In the genomic region with DNA sequence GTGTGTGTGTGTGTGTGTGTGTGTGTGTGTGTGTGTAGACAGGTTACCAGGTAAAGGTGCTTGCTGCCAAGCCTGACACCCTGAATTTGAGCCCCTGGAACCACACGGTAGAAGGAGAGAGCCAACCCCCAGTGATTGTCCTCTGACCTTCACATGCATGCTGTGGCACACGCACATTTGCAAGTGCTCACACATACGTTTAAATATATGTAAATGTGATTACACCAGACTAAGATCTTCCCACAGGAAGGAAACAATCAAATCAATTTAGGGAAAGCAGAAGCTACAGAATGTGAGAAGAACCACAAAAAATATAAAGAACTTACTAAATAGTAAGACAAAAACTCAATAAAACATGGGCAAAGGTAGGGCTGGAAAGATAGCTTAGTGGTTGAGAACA, we compare ENCODE assay signal across 35 mouse cellular contexts. TPM values are rescaled to one million over a fixed set of nuclear protein-coding genes. Genes with fewer than 3 reads are reported as not detected.
DNase-seq lines count a peak whose midpoint lies in the region; ATAC-seq and TF ChIP-seq lines count a peak whose summit lies in the region.
"Had no signal": no experiment of that assay in that cellular context is flagged by ENCODE, and none has a peak within 500 bp of the region (broad histone marks: within the 10 kb centered on the region; RNA-seq: fewer than 3 reads in every experiment).

No protein-coding gene starts in this region.

- H3K4me3 ChIP-seq in spleen, adult 2 months (ENCODE audit: extremely low read depth, insufficient read depth, insufficient read length), result no peak overlapping the region
- H3K4me3 ChIP-seq: forebrain, embryonic 10.5 days; forebrain, embryonic 13.5 days; heart, adult 2 months; hindbrain, embryonic 12.5 days; hindbrain, embryonic 15.5 days had no signal

- no peak for TF ChIP-seq CTCF in spleen, adult 2 months (IDR thresholded peaks at IDR 0.05; ENCODE audit: extremely low read depth, insufficient read depth, insufficient read length, insufficient replicate concordance)

- H3K27ac ChIP-seq in spleen, adult 2 months (ENCODE audit: insufficient read depth, low read length), result peak overlapping the region; percentile 56
- H3K27ac ChIP-seq: forebrain, embryonic 10.5 days; forebrain, embryonic 13.5 days; heart, adult 2 months; hindbrain, embryonic 12.5 days; hindbrain, embryonic 15.5 days had no signal

- H3K27me3 ChIP-seq in spleen, adult 2 months (ENCODE audit: control insufficient read depth, insufficient read depth, low read length), result no peaks in the 10 kb centered on the region
- H3K27me3 ChIP-seq: forebrain, embryonic 13.5 days; hindbrain, embryonic 12.5 days; hindbrain, embryonic 15.5 days had no signal

- no peak for TF ChIP-seq POLR2A in spleen, adult 2 months (IDR thresholded peaks at IDR 0.05; ENCODE audit: low read depth, low read length)

- peaks cover 6% of the 10 kb centered on the region for H3K4me1 ChIP-seq in spleen, adult 2 months (ENCODE audit: control insufficient read depth, insufficient read depth, insufficient read length)
- H3K4me1 ChIP-seq: forebrain, embryonic 10.5 days; forebrain, embryonic 13.5 days; hindbrain, embryonic 12.5 days; hindbrain, embryonic 15.5 days had no signal

- no peak for DNase-seq in spleen, adult 2 months (ENCODE audit: low read depth in 1 of 2, low spot score in 2 of 2)
- DNase-seq in spleen, adult 18-20 months, result no peak
- DNase-seq in adrenal gland, postnatal 25 days, result no peak
- no peak for DNase-seq in urinary bladder, postnatal 25 days (ENCODE audit: low spot score)
- no peak for DNase-seq in heart, adult 8-10 months (ENCODE audit: low spot score)
- DNase-seq: adrenal gland, postnatal 10 days; cerebellum, adult 11-12 months; cerebellum, adult 8-10 months; cerebellum, postnatal 10 days; cerebellum, postnatal 36 days; forebrain, postnatal 0 days; gastrocnemius, postnatal 25 days; heart, adult 2 months had no signal

- WGBS in spleen, adult 2 months, result 20% methylated on average over 3 of the region's 3 CpGs

- ATAC-seq in common myeloid progenitor, adult 5-6 weeks (replicated peaks; ENCODE audit: low read depth, poor library complexity, severe bottlenecking), result peak; percentile 67
- ATAC-seq in megakaryocyte progenitor cell, adult 5-6 weeks (replicated peaks; ENCODE audit: poor library complexity), result peak; percentile 60; the same call in 1 of the 2 replicates
- no peak for ATAC-seq in frontal cortex, adult (ENCODE audit: low TSS enrichment)
- ATAC-seq: activated CD4-positive, CD25-positive, alpha-beta regulatory T cell, adult 4 months; CD4-positive, CD25-positive, alpha-beta regulatory T cell, adult 4 months; forebrain, embryonic 13.5 days; forebrain, postnatal 0 days had no signal

- H3K36me3 ChIP-seq in spleen, adult 2 months (ENCODE audit: control insufficient read depth, insufficient read depth, low read length), result no peaks in the 10 kb centered on the region
- H3K36me3 ChIP-seq: forebrain, embryonic 10.5 days; hindbrain, embryonic 12.5 days; hindbrain, embryonic 15.5 days had no signal

RNA-seq across cellular contexts. Expression of a gene that starts 5.9 kb away (rescaled TPM):
- 0.31 and 1.4 TPM in 2 replicates for polyA plus RNA-seq in spleen, adult 2 months (2012; rRNA removed)
- total RNA-seq in common myeloid progenitor, adult 5-6 weeks (2017), result not detected in 2 replicates
- total RNA-seq in megakaryocyte progenitor cell, adult 5-6 weeks (2015), result not detected in 2 replicates
- not detected in 2 replicates for total RNA-seq in megakaryocyte progenitor cell, adult 5-6 weeks (2017)
- total RNA-seq in adrenal gland, postnatal 25 days (2021), result not detected in 2 replicates
- total RNA-seq in heart, adult 8-10 months (2022), result not detected
- total RNA-seq: forebrain, postnatal 0 days; gastrocnemius, adult 8-10 months; gastrocnemius, postnatal 25 days; heart, adult 2 months; heart, postnatal 25 days; hematopoietic stem cell, adult 5-6 weeks had no signal
- polyA plus RNA-seq: activated CD4-positive, CD25-positive, alpha-beta regulatory T cell, adult 4 months; brain, embryonic 14.5 days; C2C12; CD4-positive, CD25-positive, alpha-beta regulatory T cell, adult 4 months; embryonic facial prominence, embryonic 11.5 days; embryonic facial prominence, embryonic 14.5 days; forebrain, embryonic 10.5 days; forebrain, embryonic 13.5 days; forebrain, postnatal 0 days; gonadal fat pad, adult 2 months; heart, adult 2 months; heart, embryonic 11.5 days; heart, embryonic 14.5 days; heart, postnatal 0 days; hindbrain, embryonic 12.5 days; hindbrain, embryonic 15.5 days; intestine, embryonic 14.5 days had no signal

RNA-seq across cellular contexts. Expression of a gene that starts 15.3 kb away (rescaled TPM):
- 51.5 and 53.6 TPM in 2 replicates for polyA plus RNA-seq in spleen, adult 2 months (2012; rRNA removed)
- 13.9 and 14.4 TPM in 2 replicates for total RNA-seq in common myeloid progenitor, adult 5-6 weeks (2017)
- 14.0 and 16.6 TPM in 2 replicates for total RNA-seq in megakaryocyte progenitor cell, adult 5-6 weeks (2015)
- total RNA-seq in megakaryocyte progenitor cell, adult 5-6 weeks (2017), result 7.4 and 11.7 TPM in 2 replicates
- 40.6 and 41.6 TPM in 2 replicates for total RNA-seq in adrenal gland, postnatal 25 days (2021)
- 10 to 100 TPM; 23.6 to 29.1 (median 26.7) TPM for total RNA-seq in heart, adult 8-10 months (2022)

RNA-seq across cellular contexts. Expression of a gene that starts 15.4 kb away (rescaled TPM):
- 113 and 131 TPM in 2 replicates for polyA plus RNA-seq in spleen, adult 2 months (2012; rRNA removed)
- total RNA-seq in common myeloid progenitor, adult 5-6 weeks (2017), result 81.4 and 106 TPM in 2 replicates
- 82.4 and 115 TPM in 2 replicates for total RNA-seq in megakaryocyte progenitor cell, adult 5-6 weeks (2015)
- 96.7 and 97.9 TPM in 2 replicates for total RNA-seq in megakaryocyte progenitor cell, adult 5-6 weeks (2017)
- total RNA-seq in adrenal gland, postnatal 25 days (2021), result 67.8 and 88.4 TPM in 2 replicates
- 10 to 100 TPM; 52.8 to 67.4 (median 57.4) TPM for total RNA-seq in heart, adult 8-10 months (2022)

RNA-seq across cellular contexts. Expression of a gene that starts 17.6 kb away (rescaled TPM):
- polyA plus RNA-seq in spleen, adult 2 months (2012; rRNA removed), result 3.5 and 6.5 TPM in 2 replicates
- not detected in 2 replicates for total RNA-seq in common myeloid progenitor, adult 5-6 weeks (2017)
- total RNA-seq in megakaryocyte progenitor cell, adult 5-6 weeks (2015), result not detected in 2 replicates
- total RNA-seq in megakaryocyte progenitor cell, adult 5-6 weeks (2017), result not detected in 2 replicates
- total RNA-seq in adrenal gland, postnatal 25 days (2021), result not detected in 2 replicates
- not detected for total RNA-seq in heart, adult 8-10 months (2022)
- total RNA-seq: adrenal gland, adult 18-20 months; adrenal gland, postnatal 10 days; forebrain, postnatal 0 days; gastrocnemius, adult 8-10 months; gastrocnemius, postnatal 25 days; heart, adult 2 months; heart, postnatal 25 days; hematopoietic stem cell, adult 5-6 weeks had no signal
- polyA plus RNA-seq: activated CD4-positive, CD25-positive, alpha-beta regulatory T cell, adult 4 months; brain, embryonic 14.5 days; CD4-positive, CD25-positive, alpha-beta regulatory T cell, adult 4 months; embryonic facial prominence, embryonic 11.5 days; forebrain, embryonic 13.5 days; forebrain, postnatal 0 days; heart, adult 2 months; heart, postnatal 0 days; hindbrain, embryonic 12.5 days; hindbrain, embryonic 15.5 days had no signal

RNA-seq across cellular contexts. Expression of a gene that starts 25.0 kb away (rescaled TPM):
- 320 and 349 TPM in 2 replicates for polyA plus RNA-seq in spleen, adult 2 months (2012; rRNA removed)
- 43.3 and 53.7 TPM in 2 replicates for total RNA-seq in common myeloid progenitor, adult 5-6 weeks (2017)
- 92.1 and 94.9 TPM in 2 replicates for total RNA-seq in megakaryocyte progenitor cell, adult 5-6 weeks (2015)
- total RNA-seq in megakaryocyte progenitor cell, adult 5-6 weeks (2017), result 50.0 and 52.1 TPM in 2 replicates
- total RNA-seq in adrenal gland, postnatal 25 days (2021), result 101 and 107 TPM in 2 replicates
- total RNA-seq in heart, adult 8-10 months (2022), result 10 to 100 TPM; 56.5 to 74.5 (median 69.5) TPM
